ENCODE assay signal across 1 mouse cellular context in genomic region chr7:130519096-130520048, GRCm38 (mm10).
TF ChIP-seq lines count a peak whose summit lies in the region.

No protein-coding gene starts in this region.

TF ChIP-seq in CH12.LX, 34 proteins besides CTCF, POLR2A, EP300 and RAD21 (continued from another document):
- peak; percentile 77 for TF ChIP-seq NRF1 (IDR thresholded peaks at IDR 0.05; ENCODE audit: low read depth, low read length)
- no peak for TF ChIP-seq ZNF384 (IDR thresholded peaks at IDR 0.05; ENCODE audit: low read depth, low read length)
- peak; percentile 84 for TF ChIP-seq TCF12 (IDR thresholded peaks at IDR 0.05; ENCODE audit: low read depth, low read length)
- TF ChIP-seq UBTF (IDR thresholded peaks at IDR 0.05; ENCODE audit: low read depth, low read length) = 0 out of 2 replicates have a peak, but pooled peaks have one; percentile 69
- peak; percentile 96 for TF ChIP-seq HCFC1 (IDR thresholded peaks at IDR 0.05; ENCODE audit: low read depth, low read length)
- TF ChIP-seq IRF4 (IDR thresholded peaks at IDR 0.05; ENCODE audit: low read depth, low read length) = peak; percentile 49; the same call in 1 of the 2 replicates
- TF ChIP-seq MXI1 (IDR thresholded peaks at IDR 0.05; ENCODE audit: low read depth, low read length) = peak; percentile 82
- no peak for TF ChIP-seq ZC3H11A (IDR thresholded peaks at IDR 0.05; ENCODE audit: low read depth, low read length)
- peak; percentile 51; the same call in 1 of the 2 replicates for TF ChIP-seq ZMIZ1 (IDR thresholded peaks at IDR 0.05; ENCODE audit: low read depth, low read length)
- TF ChIP-seq POLR2AphosphoS2 (IDR thresholded peaks at IDR 0.05; ENCODE audit: low read depth, low read length) = peak; percentile 35; the same call in 1 of the 2 replicates
- TF ChIP-seq KAT2A (IDR thresholded peaks at IDR 0.05; ENCODE audit: insufficient replicate concordance, low read length) = peak; percentile 91
